Mouse (Mus musculus): ENCODE measurements at regions not wholly inside any gene's neighbourhood (a gene's known extent, or its start where the extent isn't known, plus 50 kb on each side); places are given as distances from the start of the nearest gene placed in this dataset.

DNA sequence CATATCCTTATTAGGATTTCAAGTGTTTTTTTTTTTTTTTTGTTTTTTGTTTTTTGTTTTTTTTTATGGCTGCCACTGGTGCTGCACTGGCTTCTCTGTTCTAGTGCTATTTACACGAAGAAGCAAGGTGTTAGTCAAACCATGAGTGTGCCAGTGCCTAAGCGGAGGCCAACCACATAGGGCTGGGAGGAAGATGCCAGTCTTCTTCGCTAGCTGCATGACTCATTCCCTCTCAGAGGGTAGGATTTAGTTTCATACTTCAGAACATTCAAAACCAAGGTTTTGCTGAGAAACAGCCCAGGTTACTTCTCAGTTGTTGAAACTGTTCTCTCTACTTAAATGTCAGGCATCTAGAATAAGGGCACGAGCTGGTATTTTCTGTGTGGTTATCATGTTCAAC is 72.6 kb downstream of the Icos start:
- 82% methylated on average over 4 of the region's 4 CpGs for WGBS
- Histone ChIP-seq H3K36me3 (no peaks in the 10 kb centered on the region), H3K4me1 (no peaks in the 10 kb centered on the region), H3K4me3 (no peak overlapping the region), H3K9ac (no peak overlapping the region), H3K9me3 (replicated peaks) (no peaks in the 10 kb centered on the region), H3K27ac (no peak overlapping the region), H3K4me2 (replicated peaks) (no peak overlapping the region), H3K27me3 (no peaks in the 10 kb centered on the region)
- no peak for ATAC-seq (ENCODE audit: low FRiP score)

DNA sequence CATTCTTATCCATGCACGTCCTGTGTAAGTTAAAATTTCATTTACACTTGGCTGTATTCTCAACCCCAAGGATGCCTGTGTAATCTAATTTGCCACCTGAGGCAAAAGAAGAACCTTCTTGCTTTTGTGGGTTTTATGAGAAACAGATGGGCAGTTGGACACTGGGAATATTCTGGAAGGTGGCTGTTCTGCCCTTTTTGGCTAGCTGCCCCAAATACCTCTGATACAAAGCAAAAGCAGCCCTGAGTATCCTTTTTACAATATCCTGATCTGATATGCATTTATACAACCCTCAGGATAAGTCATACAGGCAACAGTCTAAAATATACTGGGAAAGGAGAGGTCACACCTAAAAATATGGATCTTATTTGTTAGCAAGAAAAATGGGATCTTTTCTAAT is 75.9 kb downstream of the Icos start:
- WGBS: 42% methylated on average over 1 of the region's 1 CpGs
- H3K9me3 ChIP-seq (replicated peaks): no peaks in the 10 kb centered on the region
- no peak overlapping the region for H3K27ac ChIP-seq
- no peak overlapping the region for H3K4me2 ChIP-seq (replicated peaks)
- no peak overlapping the region for H3K9ac ChIP-seq
- no peaks in the 10 kb centered on the region for H3K4me1 ChIP-seq
- H3K4me3 ChIP-seq: no peak overlapping the region
- H3K27me3 ChIP-seq: no peaks in the 10 kb centered on the region
- no peaks in the 10 kb centered on the region for H3K36me3 ChIP-seq
- no peak for ATAC-seq (ENCODE audit: low FRiP score)

DNA sequence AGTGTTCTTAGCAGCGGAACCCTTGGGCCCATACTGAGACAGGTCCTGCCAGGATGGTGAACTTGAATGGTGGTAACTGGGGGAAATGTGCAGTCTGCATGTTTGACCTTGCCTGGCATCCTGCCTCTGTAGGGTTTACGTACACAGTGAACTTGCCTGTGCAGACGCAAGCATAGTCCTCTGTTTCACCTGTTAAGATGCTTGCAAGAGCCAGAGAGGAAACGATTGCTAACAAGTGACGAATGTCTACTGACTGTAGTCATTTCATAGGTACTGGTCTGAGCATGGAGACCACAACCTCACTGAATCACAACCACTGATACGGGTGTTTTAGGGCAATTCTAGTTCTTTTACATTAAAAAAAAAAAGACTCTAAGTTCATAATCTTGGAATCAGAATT is 76.7 kb downstream of the Icos start:
- 90% methylated on average over 6 of the region's 6 CpGs for WGBS
- no peak overlapping the region for H3K27ac ChIP-seq
- H3K27me3 ChIP-seq: no peaks in the 10 kb centered on the region
- no peak overlapping the region for H3K4me3 ChIP-seq
- H3K9me3 ChIP-seq (replicated peaks): no peaks in the 10 kb centered on the region
- no peaks in the 10 kb centered on the region for H3K4me1 ChIP-seq
- H3K4me2 ChIP-seq (replicated peaks): no peak overlapping the region
- no peak overlapping the region for H3K9ac ChIP-seq
- ATAC-seq (ENCODE audit: low FRiP score): no peak
- no peaks in the 10 kb centered on the region for H3K36me3 ChIP-seq

DNA sequence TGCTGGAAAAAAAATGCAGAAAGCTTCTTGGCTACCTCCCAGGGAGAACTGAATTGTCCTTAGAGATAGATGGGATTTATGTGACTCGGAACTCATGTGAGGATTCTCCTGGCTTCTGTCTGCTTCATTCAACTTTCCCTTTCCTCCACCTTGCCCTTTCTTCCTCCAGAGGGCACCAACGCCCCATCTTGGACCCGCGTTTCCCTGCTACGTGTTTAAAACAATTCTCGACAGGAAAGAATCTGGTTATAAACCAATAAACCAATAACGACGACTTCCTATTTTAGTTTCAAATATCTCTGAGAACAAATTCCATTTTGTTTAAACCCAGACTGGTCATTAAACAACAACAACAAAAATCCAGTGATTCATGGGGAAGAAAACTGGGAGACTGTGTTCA is 77.4 kb downstream of the Icos start:
- WGBS: 10% methylated on average over 8 of the region's 8 CpGs
- Histone ChIP-seq H3K36me3 (no peaks in the 10 kb centered on the region), H3K4me3 (no peak overlapping the region), H3K4me2 (replicated peaks) (peak overlapping the region; percentile 23; the same call in 1 of the 2 replicates), H3K4me1 (no peaks in the 10 kb centered on the region), H3K9me3 (replicated peaks) (no peaks in the 10 kb centered on the region), H3K9ac (no peak overlapping the region), H3K27me3 (no peaks in the 10 kb centered on the region), H3K27ac (no peak overlapping the region)
- no peak for ATAC-seq (ENCODE audit: low FRiP score)

DNA sequence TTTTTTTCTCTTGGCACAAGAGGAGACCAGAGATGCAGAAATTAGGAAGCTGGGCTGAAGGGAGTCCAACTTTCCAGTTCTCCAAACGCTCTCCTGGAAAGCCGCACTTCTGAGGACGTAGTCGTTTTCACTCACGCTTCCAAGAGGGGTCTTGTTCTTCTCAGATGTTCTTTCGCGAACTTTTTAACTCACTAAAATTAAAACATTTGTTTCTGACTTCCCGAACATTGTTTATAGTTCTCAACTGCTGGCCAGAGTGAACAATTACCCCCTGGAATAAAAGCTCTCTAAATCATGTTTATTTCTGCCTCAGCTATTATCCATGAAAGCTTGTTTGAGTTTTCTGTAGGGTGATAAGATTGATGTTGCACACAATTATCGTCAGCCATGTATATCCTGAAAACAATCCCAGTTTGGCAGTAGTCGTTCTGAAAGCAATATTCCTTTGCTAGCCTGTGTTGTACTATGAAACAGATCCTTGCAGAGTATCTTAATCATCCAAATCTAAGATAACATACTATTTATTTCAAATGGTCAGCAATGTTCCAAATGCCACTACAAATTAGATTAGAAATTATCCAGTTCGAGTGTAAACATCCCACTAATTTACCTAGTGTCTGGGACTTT is 82.3 kb downstream of the Icos start:
- 76% methylated on average over 11 of the region's 11 CpGs for WGBS
- Histone ChIP-seq H3K4me2 (replicated peaks) (no peak overlapping the region), H3K27ac (no peak overlapping the region), H3K9me3 (replicated peaks) (no peaks in the 10 kb centered on the region), H3K9ac (no peak overlapping the region), H3K27me3 (no peaks in the 10 kb centered on the region), H3K36me3 (no peaks in the 10 kb centered on the region), H3K4me3 (no peak overlapping the region), H3K4me1 (peaks cover 3% of the 10 kb centered on the region; the same call in 1 of the 2 replicates)
- no peak for ATAC-seq (ENCODE audit: low FRiP score)

DNA sequence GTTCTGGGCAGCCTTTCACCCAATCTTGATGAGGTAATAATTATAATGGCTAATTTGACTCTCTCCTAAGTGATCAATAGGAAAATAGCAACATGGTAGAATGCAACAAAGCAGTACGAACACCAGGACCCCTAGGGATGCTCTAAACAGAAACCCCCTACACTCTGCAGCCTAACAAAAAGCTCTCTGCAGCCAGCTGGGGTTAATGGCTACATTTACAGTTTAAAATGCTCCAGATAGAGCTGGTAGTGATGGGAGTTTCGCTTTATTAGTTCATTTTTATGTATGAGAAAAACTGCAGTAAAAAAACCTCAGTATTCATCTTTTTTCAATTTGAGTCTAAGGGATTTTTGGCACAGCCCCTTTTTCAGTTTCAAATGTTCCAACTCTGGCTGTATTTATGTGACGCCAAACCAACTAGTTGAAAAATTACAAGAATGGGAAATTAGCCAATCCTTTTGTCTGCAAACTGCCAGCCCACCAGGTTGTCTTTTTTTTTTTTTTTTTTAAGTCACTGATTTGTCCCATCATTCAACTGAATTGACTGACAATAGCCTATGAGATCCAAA is 84.2 kb downstream of the Icos start:
- 45% methylated on average over 3 of the region's 3 CpGs for WGBS
- no peak overlapping the region for H3K9ac ChIP-seq
- peaks cover 3% of the 10 kb centered on the region; the same call in 1 of the 2 replicates for H3K4me1 ChIP-seq
- H3K27ac ChIP-seq: no peak overlapping the region
- H3K36me3 ChIP-seq: no peaks in the 10 kb centered on the region
- H3K4me3 ChIP-seq: no peak overlapping the region
- H3K4me2 ChIP-seq (replicated peaks): no peak overlapping the region
- H3K9me3 ChIP-seq (replicated peaks): no peaks in the 10 kb centered on the region
- no peaks in the 10 kb centered on the region for H3K27me3 ChIP-seq
- no peak for ATAC-seq (ENCODE audit: low FRiP score)

DNA sequence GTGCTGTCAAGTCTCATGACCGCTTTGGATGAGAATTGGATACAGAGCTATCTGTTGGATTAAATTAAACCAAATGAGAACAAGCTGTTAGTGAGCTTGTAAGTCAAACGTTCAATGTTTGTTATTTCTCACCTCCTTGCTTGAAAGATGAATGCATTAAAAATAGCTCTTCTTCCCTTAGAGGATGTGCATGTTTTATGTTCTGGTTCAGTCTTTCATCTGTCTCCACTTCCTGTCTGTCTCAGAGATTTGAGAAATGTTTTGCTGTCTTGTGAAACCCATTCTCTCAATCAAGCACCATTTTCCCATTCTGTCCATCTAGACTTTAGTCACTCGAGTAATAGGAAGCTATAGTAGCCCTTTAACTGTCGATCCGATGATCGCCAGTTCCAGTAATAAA is 90.4 kb downstream of the Icos start:
- no peaks in the 10 kb centered on the region for H3K4me1 ChIP-seq
- no peak overlapping the region for H3K4me2 ChIP-seq (replicated peaks)
- no peak overlapping the region for H3K4me3 ChIP-seq
- no peak overlapping the region for H3K27ac ChIP-seq
- ATAC-seq (ENCODE audit: low FRiP score): no peak
- no peaks in the 10 kb centered on the region for H3K27me3 ChIP-seq
- 86% methylated on average over 6 of the region's 6 CpGs for whole genome bisulfite sequencing
- H3K9ac ChIP-seq: no peak overlapping the region
- H3K36me3 ChIP-seq: no peaks in the 10 kb centered on the region
- no peaks in the 10 kb centered on the region for H3K9me3 ChIP-seq (replicated peaks)

DNA sequence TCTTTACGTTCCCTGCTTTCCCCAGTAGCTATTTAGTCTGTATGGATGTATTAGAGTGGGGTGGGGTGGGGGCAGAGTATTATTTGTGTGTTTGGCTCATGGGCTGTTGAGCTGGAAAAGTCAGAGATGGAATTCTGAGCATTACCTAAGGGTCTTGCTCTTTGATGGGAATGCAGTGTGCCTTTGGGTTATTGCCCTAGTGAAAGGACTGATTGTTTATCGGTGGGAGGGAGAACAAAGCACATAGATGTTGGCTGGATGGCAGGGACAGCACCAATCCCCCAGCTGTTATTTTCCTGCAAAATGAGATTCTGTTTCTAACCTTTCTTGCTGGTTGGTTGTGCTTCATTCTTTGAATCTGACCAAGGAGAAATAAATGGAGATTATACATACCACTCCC is 96.4 kb downstream of the Icos start:
- no peak for ATAC-seq (ENCODE audit: low FRiP score)
- WGBS: 64% methylated on average over 2 of the region's 2 CpGs
- Histone ChIP-seq H3K27me3 (no peaks in the 10 kb centered on the region), H3K4me3 (no peak overlapping the region), H3K27ac (no peak overlapping the region), H3K36me3 (no peaks in the 10 kb centered on the region), H3K9me3 (replicated peaks) (no peaks in the 10 kb centered on the region), H3K4me2 (replicated peaks) (no peak overlapping the region), H3K4me1 (no peaks in the 10 kb centered on the region), H3K9ac (no peak overlapping the region)

DNA sequence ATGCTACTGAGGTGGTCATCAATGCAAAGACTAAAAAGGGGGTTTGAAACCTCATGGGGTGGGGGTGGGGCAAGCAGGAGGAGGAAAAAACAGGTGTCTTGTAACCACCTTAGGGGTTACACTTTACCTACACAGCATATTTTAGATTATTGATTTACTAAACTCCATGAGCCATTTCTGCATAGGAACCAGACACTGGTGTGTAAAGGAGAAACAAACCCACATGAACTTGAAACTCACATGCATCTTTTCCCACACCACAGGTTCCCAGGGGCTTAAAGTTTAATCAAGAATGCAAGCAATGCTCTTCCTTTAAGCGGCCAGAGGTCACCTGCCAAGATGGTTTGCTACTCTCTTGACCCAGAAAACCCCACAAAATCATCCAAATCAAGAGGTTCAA is 97.6 kb downstream of the Icos start:
- Histone ChIP-seq H3K4me3 (no peak overlapping the region), H3K4me2 (replicated peaks) (no peak overlapping the region), H3K27ac (no peak overlapping the region), H3K9me3 (replicated peaks) (no peaks in the 10 kb centered on the region), H3K36me3 (no peaks in the 10 kb centered on the region), H3K9ac (no peak overlapping the region), H3K27me3 (no peaks in the 10 kb centered on the region), H3K4me1 (no peaks in the 10 kb centered on the region)
- no peak for ATAC-seq (ENCODE audit: low FRiP score)
- WGBS: 87% methylated on average over 1 of the region's 1 CpGs

DNA sequence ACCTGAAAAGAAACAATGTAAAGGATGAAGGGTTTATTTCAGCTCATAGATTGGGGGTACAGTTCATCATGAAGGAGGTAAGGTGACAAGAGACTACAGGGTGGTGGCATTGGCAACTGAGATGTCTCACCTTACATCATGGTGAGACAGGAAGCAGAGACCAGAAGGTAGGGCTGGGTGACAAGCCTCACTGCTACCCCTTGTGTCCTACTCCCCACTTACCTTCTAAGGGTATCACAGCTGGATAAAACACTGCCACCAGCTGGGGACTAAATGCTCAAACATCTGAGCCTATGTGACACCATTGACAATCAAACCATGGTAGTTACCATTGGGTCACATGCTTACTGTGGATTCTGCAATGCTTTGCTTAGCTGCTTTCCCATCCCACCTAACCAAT is 107.0 kb downstream of the Icos start:
- no peaks in the 10 kb centered on the region for H3K27me3 ChIP-seq
- H3K4me2 ChIP-seq (replicated peaks): no peak overlapping the region
- no peaks in the 10 kb centered on the region for H3K9me3 ChIP-seq (replicated peaks)
- H3K27ac ChIP-seq: no peak overlapping the region
- no peak for ATAC-seq (ENCODE audit: low FRiP score)
- H3K4me3 ChIP-seq: no peak overlapping the region
- H3K4me1 ChIP-seq: no peaks in the 10 kb centered on the region
- H3K9ac ChIP-seq: no peak overlapping the region
- no peaks in the 10 kb centered on the region for H3K36me3 ChIP-seq

DNA sequence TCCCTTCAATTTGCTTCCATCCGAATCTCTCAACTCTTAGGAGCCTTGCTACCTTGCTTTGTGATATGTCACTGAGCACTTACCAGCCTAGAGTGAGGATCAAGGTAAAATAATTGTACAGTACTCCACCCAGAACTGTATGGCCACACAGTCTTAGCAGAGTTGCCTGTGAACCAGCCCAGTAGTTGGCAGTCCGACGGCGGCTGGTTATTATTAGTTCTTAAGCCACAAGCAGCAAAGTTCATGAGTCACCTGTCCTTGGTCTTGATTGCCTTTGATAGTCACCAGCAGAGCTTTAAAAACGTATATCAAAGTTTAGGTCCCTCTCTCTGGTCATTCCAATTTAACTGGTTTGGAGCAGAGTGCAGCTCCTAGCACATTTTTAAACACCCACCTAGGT is 109.1 kb downstream of the Icos start:
- no peaks in the 10 kb centered on the region for H3K36me3 ChIP-seq
- 87% methylated on average over 5 of the region's 5 CpGs for WGBS
- H3K27ac ChIP-seq: no peak overlapping the region
- H3K4me1 ChIP-seq: no peaks in the 10 kb centered on the region
- no peaks in the 10 kb centered on the region for H3K9me3 ChIP-seq (replicated peaks)
- H3K27me3 ChIP-seq: no peaks in the 10 kb centered on the region
- H3K4me3 ChIP-seq: no peak overlapping the region
- no peak for ATAC-seq (ENCODE audit: low FRiP score)
- no peak overlapping the region for H3K9ac ChIP-seq
- H3K4me2 ChIP-seq (replicated peaks): no peak overlapping the region

DNA sequence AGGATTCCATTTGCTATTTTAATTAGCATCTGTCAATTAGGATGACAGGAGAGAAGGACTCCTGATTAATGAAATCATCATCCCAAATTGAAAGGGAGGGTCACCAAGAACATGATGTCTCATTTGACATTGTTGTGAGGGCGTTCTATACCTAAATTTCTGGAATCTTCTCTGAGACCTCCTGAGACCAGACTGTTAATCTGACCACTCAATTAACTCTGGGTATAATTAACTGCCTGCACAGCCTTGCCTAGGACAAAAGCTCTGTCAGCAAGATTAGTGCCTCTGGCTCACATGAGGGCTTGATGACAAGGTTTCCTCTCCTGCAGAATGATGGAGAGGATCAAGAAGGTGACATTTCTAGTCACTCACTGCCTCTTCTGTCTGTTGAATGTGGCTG is 113.1 kb downstream of the Icos start:
- ATAC-seq (ENCODE audit: low FRiP score): peak; percentile 35; the same call in 1 of the 2 replicates
- 38% methylated on average over 1 of the region's 1 CpGs for WGBS
- H3K4me1 ChIP-seq: no peaks in the 10 kb centered on the region
- H3K9me3 ChIP-seq (replicated peaks): no peaks in the 10 kb centered on the region
- H3K27ac ChIP-seq: no peak overlapping the region
- no peak overlapping the region for H3K4me2 ChIP-seq (replicated peaks)
- no peaks in the 10 kb centered on the region for H3K36me3 ChIP-seq
- H3K9ac ChIP-seq: no peak overlapping the region
- no peaks in the 10 kb centered on the region for H3K27me3 ChIP-seq
- H3K4me3 ChIP-seq: no peak overlapping the region

DNA sequence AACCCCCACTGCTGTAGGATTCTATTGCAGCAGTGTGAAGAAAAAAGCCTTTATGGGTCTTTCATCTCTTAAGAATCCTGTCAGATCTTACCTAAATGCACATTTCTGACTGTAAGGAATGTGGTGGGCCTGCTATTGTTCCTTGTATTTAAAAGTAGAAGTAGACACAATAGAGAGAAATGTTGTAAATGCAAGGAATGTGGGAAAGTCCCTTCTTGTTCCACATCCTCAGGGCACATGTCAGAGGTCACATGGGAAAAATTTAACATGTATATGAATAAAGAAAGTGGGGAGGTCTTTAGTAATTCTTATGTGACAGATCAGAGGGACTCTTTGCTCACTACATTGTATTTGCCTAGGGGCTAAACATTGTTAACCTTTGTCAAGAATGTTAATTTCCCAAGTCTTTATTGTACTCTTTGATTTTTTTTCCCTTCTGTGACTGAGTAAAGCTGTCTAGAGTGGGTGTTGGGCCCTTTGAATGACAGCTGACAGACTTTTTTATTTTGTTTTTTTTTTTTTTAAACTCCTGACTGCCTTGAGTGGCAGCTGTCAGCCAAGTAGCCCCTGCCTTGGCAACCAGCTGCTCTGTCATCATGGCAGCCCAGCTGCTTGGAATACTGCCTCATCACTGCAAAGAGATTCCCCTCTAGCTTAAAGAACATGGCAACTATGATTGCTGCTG is 117.9 kb downstream of the Icos start:
- Histone ChIP-seq H3K27ac (no peak overlapping the region), H3K27me3 (no peaks in the 10 kb centered on the region), H3K4me3 (no peak overlapping the region), H3K9me3 (replicated peaks) (no peaks in the 10 kb centered on the region), H3K4me2 (replicated peaks) (no peak overlapping the region), H3K4me1 (0 out of 2 replicates have a peak, but pooled peaks cover 6% of the 10 kb centered on the region), H3K36me3 (no peaks in the 10 kb centered on the region), H3K9ac (no peak overlapping the region)
- ATAC-seq (ENCODE audit: low FRiP score): no peak
